Mouse (Mus musculus) liver, adult 10 weeks (tissue): ENCODE data around the gene Vps29. TPM values are rescaled to one million over a fixed set of nuclear protein-coding genes. Genes with fewer than 3 reads are reported as not detected.

ENCODE experiments used
- polyA plus RNA-seq: library from polyadenylated mRNA; stranded (reverse); fragments of 350-450 nt; fragmentation: Illumina TruSeq; extraction: RNeasy Lipid Tissue Mini Kit (QIAGEN cat#74804); gene quantifications from one replicate; pipeline ENCODE4 v1.2.3, GENCODE M21; 2014; ENCODE audit warnings: low read depth, low replicate concordance

Gene Vps29
- polyA plus RNA-seq, result 75.7 TPM

GRCm38 (mm10) chr5:122353807-122354491, at the start of gene Vps29, which contains the start of gene Rad9b:
Gene Vps29, plus strand, starts transcription at chr5:122354369.
Gene Rad9b, minus strand, starts transcription at chr5:122354233.

GRCm38 (mm10) chr5:122371591-122372191, 17.5 kb downstream of the Vps29 start, which contains the start of gene Gpn3:
Gene Gpn3, plus strand, starts transcription at chr5:122371876.

GRCm38 (mm10) chr5:122372192-122372769, 18.1 kb downstream of the Vps29 start, which contains the start of gene Fam216a:
Gene Fam216a, minus strand, starts transcription at chr5:122372364.

GRCm38 (mm10) chr5:122391786-122392180, 37.6 kb downstream of the Vps29 start, which contains the start of gene Arpc3:
Gene Arpc3, plus strand, starts transcription at chr5:122391878.

Other genes starting within 250 kb of the Vps29 start
- not detected for gene Ccdc63, start 213.5 kb upstream of the Vps29 start, polyA plus RNA-seq
- gene Ppp1cc, start 196.1 kb upstream of the Vps29 start, polyA plus RNA-seq, result 132 TPM
- not detected for gene Hvcn1, start 147.6 kb upstream of the Vps29 start, polyA plus RNA-seq
- 0.64 TPM for gene Tctn1, start 89.9 kb upstream of the Vps29 start, polyA plus RNA-seq
- gene Pptc7, start 70.0 kb upstream of the Vps29 start, polyA plus RNA-seq, result 10.9 TPM
- 2.5 TPM for gene Rad9b, start 136 bp upstream of the Vps29 start, polyA plus RNA-seq
- 11.6 TPM for gene Gpn3, start 17.5 kb downstream of the Vps29 start, polyA plus RNA-seq
- 2.3 TPM for gene Fam216a, start 18.0 kb downstream of the Vps29 start, polyA plus RNA-seq
- 64.0 TPM for gene Arpc3, start 37.5 kb downstream of the Vps29 start, polyA plus RNA-seq
- gene Anapc7, start 67.3 kb downstream of the Vps29 start, polyA plus RNA-seq, result 3.9 TPM
- gene Atp2a2, start 147.9 kb downstream of the Vps29 start, polyA plus RNA-seq, result 101 TPM